Mouse (Mus musculus): Measurements from ENCODE around the gene Fam19a3. TPM values are rescaled to one million over a fixed set of nuclear protein-coding genes. Genes with fewer than 3 reads are reported as not detected.

Gene Fam19a3
- polyA plus RNA-seq, 1 experiment from 2014 or later, result 0.20 TPM

DNA sequence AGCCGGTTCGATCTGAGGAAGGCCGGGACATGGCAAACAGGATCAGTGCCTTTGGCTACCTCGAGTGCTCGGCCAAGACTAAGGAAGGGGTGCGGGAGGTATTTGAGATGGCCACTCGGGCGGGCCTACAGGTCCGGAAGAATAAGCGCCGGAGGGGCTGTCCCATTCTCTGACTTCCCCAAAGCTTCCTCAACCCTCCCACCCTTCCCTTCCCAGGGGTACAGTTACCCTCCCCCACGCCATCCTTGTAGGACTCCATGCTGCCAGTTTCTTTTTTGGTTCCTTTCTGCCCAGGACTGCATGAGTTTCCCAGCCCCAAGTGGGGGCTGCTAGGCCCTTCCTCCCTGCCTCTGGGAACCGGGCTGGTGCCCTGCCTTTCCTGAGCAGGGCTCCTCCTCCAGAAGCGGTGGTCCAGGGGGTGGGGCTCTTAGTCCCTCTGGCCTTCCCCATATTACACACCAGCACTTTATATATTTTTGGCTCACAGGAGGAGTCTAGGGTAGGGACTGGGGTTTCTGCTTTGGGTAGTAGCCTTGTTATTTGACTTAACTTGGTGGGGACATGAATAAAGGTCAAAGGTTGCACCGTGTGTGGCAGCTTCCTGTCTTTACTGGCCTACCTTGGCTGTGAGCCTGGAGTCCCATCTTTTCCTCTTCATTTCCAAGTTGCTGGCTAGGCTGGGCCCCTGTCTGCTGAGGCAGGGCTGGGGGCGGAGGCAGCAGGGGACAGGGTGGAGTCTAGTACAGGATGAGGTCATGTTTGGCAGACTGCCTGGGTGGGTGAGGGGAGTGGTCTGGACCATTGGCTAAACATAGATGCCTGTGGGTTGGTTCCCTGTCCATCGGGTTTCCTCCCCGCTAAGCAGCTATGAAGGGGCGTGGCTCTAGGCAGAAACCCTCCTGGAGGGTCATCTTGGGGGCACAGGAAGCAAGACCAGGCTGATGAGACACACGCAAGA is 12.5 kb upstream of the Fam19a3 start:
- H3K4me1 ChIP-seq (ENCODE audit: insufficient read depth, low read length), result peaks cover 68% of the 10 kb centered on the region
- peak; percentile 93 for ATAC-seq (ENCODE audit: low FRiP score, low TSS enrichment)
- WGBS, result 41% methylated on average over 20 of the region's 20 CpGs
- H3K27ac ChIP-seq (ENCODE audit: low read length), result peak overlapping the region; percentile 94
- peaks cover 46% of the 10 kb centered on the region for H3K36me3 ChIP-seq (ENCODE audit: insufficient read depth, low read length)
- H3K27me3 ChIP-seq (ENCODE audit: insufficient read depth, low read length), result no peaks in the 10 kb centered on the region
- H3K4me3 ChIP-seq (ENCODE audit: low read length), result no peak overlapping the region
- no peaks in the 10 kb centered on the region for H3K9me3 ChIP-seq (ENCODE audit: low read length)
- H3K9ac ChIP-seq (replicated peaks; ENCODE audit: low read length), result peak overlapping the region; percentile 53
- peak overlapping the region; percentile 21; the same call in 1 of the 2 replicates for H3K4me2 ChIP-seq (replicated peaks; ENCODE audit: low read depth, low read length)

DNA sequence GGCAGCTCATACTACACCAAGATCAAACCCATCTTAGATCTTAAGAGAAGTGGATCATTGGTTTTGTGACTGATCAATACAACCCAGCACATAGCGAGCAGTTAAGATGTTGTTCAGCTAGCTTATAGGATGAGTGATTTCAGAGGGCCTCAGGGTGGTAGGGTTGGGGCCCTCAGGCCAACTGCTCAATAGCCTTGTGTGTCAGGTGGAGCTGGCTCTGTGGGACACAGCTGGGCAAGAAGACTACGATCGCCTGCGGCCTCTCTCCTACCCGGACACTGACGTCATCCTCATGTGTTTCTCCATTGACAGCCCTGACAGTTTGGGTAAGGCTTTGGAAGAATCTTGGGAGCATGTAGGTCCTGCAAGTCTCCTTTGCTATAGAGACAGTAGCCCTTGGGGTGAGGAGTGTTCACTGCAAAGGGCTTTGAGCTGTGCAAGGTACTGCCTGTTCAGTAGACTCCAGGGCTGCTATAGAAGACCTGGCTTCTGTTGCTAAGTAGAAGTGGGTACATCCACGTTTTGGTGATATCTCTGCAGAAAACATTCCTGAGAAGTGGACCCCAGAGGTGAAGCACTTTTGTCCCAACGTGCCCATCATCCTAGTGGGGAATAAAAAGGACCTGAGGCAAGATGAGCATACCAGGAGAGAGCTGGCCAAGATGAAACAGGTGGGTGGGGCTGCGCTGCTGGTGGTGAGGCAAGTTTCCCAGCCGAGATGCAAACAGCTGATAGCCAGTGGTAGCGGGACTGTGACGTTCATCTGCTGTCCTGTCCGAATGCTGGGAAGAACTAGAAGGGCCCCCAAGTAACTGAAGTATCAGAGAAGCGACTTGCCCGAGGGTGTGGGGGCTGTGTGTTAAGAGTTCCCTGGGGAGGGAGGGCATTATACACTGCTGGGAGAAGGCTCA is 11.0 kb upstream of the Fam19a3 start:
- Histone ChIP-seq H3K36me3 (ENCODE audit: insufficient read depth, low read length) (peaks cover 38% of the 10 kb centered on the region), H3K27me3 (ENCODE audit: insufficient read depth, low read length) (no peaks in the 10 kb centered on the region), H3K4me1 (ENCODE audit: insufficient read depth, low read length) (peaks cover 74% of the 10 kb centered on the region), H3K9me3 (ENCODE audit: low read length) (no peaks in the 10 kb centered on the region), H3K9ac (replicated peaks; ENCODE audit: low read length) (no peak overlapping the region), H3K27ac (ENCODE audit: low read length) (peak overlapping the region; percentile 94; the same call in 1 of the 2 replicates), H3K4me3 (ENCODE audit: low read length) (no peak overlapping the region), H3K4me2 (replicated peaks; ENCODE audit: low read depth, low read length) (no peak overlapping the region)
- ATAC-seq (ENCODE audit: low FRiP score, low TSS enrichment), result no peak
- 66% methylated on average over 15 of the region's 15 CpGs for WGBS

DNA sequence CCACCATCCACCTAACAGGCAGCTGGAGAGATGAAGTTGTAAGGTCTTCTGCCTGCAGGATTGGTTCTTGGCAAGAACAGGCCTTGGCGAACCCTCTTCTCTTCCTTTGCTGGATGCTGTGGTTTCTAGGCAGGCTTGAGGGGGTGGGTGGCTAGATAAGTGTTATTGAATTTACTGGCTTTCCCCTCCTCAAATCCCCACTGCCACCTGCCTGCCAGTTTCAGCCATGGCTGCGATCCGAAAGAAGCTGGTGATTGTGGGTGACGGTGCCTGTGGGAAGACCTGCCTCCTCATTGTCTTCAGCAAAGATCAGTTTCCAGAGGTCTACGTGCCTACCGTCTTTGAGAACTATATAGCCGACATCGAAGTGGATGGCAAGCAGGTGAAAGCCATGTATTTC is 10.0 kb upstream of the Fam19a3 start:
- Histone ChIP-seq H3K36me3 (ENCODE audit: insufficient read depth, low read length) (peaks cover 29% of the 10 kb centered on the region), H3K4me1 (ENCODE audit: insufficient read depth, low read length) (peaks cover 74% of the 10 kb centered on the region), H3K4me3 (ENCODE audit: low read length) (no peak overlapping the region), H3K9me3 (ENCODE audit: low read length) (no peaks in the 10 kb centered on the region), H3K9ac (replicated peaks; ENCODE audit: low read length) (no peak overlapping the region), H3K4me2 (replicated peaks; ENCODE audit: low read depth, low read length) (no peak overlapping the region), H3K27me3 (ENCODE audit: insufficient read depth, low read length) (no peaks in the 10 kb centered on the region), H3K27ac (ENCODE audit: low read length) (no peak overlapping the region)
- no peak for ATAC-seq (ENCODE audit: low FRiP score, low TSS enrichment)
- WGBS, result 93% methylated on average over 8 of the region's 8 CpGs

DNA sequence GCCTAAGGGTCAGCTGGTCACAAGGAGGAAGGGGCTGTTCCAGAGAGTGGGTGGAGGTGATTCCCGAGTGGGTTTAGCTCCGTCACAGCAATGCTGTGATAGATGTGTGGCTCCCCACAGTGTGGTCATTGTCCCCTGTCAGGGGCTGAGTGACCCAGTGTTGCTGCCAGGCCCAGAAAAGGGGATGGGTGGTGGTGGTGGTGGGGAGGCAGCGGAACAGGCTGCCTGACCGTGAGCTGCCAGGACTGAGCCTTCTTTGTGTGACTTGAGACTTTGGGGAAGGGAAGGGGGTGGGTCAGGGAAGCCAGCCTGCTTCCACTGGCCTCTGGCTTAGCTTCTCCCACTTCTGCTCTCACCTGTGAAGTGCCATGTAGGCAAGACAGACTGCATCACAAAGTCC is 9.4 kb upstream of the Fam19a3 start:
- Histone ChIP-seq H3K36me3 (ENCODE audit: insufficient read depth, low read length) (peaks cover 26% of the 10 kb centered on the region), H3K4me2 (replicated peaks; ENCODE audit: low read depth, low read length) (peak overlapping the region; percentile 71), H3K9ac (replicated peaks; ENCODE audit: low read length) (peak overlapping the region; percentile 84), H3K9me3 (ENCODE audit: low read length) (no peaks in the 10 kb centered on the region), H3K27me3 (ENCODE audit: insufficient read depth, low read length) (no peaks in the 10 kb centered on the region), H3K4me3 (ENCODE audit: low read length) (peak overlapping the region; percentile 75), H3K27ac (ENCODE audit: low read length) (peak overlapping the region; percentile 85), H3K4me1 (ENCODE audit: insufficient read depth, low read length) (peaks cover 72% of the 10 kb centered on the region)
- 16% methylated on average over 4 of the region's 4 CpGs for WGBS
- no peak for ATAC-seq (ENCODE audit: low FRiP score, low TSS enrichment)

DNA sequence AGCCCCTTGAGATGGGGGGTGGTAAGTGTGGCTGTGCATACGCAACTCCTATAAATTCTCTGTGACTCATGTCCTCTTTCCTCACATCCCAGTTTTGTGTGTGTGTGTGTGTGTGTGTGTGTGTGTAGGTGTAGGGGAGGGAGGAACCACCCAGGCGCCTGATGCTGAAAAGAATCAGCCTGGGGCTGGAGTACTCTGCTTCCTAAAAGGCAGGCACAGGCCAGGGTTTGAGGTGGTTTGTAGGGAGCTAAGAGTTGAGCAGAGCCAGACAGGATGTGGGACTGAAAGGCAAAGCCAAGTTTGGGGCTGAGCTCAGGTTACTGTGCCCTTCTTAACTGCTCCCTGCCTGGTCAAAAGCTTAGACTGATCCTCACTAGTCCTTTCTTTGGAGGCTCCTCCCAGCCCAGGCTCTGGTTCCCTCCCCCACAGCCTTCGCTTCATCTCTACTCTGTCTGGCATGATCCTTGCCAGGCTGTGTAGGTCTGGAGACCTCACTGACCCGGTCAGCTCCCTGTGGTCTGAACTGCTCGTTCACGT is 8.8 kb upstream of the Fam19a3 start:
- 6% methylated on average over 6 of the region's 6 CpGs for WGBS
- peak overlapping the region; percentile 75 for H3K4me3 ChIP-seq (ENCODE audit: low read length)
- H3K9me3 ChIP-seq (ENCODE audit: low read length), result no peaks in the 10 kb centered on the region
- peak overlapping the region; percentile 84 for H3K9ac ChIP-seq (replicated peaks; ENCODE audit: low read length)
- ATAC-seq (ENCODE audit: low FRiP score, low TSS enrichment), result peak; percentile 8; the same call in 1 of the 2 replicates
- H3K4me2 ChIP-seq (replicated peaks; ENCODE audit: low read depth, low read length), result peak overlapping the region; percentile 71
- H3K27ac ChIP-seq (ENCODE audit: low read length), result peak overlapping the region; percentile 85
- no peaks in the 10 kb centered on the region for H3K27me3 ChIP-seq (ENCODE audit: insufficient read depth, low read length)
- peaks cover 23% of the 10 kb centered on the region for H3K36me3 ChIP-seq (ENCODE audit: insufficient read depth, low read length)
- H3K4me1 ChIP-seq (ENCODE audit: insufficient read depth, low read length), result peaks cover 67% of the 10 kb centered on the region

DNA sequence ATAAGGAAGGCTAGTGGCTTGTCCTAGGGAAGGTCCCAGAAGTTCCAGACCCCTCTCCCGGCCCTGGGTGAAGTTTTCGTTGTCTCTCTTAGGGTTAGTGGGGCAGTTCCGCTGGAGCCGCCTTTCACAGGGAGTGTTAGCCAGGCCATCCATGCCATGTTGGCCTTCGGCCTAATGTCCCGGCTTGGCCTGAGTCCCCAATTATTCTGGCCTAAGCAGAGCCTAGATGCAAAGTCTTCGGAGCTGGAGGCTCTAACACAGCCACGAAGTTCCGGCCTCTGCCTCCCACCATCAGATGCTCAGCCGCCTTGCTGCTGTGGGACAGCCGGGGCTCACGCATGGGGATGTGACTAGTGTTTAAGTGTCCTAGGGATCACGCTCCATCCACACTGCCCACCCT is 8.2 kb upstream of the Fam19a3 start:
- Histone ChIP-seq H3K9me3 (ENCODE audit: low read length) (no peaks in the 10 kb centered on the region), H3K36me3 (ENCODE audit: insufficient read depth, low read length) (peaks cover 20% of the 10 kb centered on the region), H3K27ac (ENCODE audit: low read length) (peak overlapping the region; percentile 85), H3K27me3 (ENCODE audit: insufficient read depth, low read length) (no peaks in the 10 kb centered on the region), H3K4me2 (replicated peaks; ENCODE audit: low read depth, low read length) (peak overlapping the region; percentile 71), H3K4me1 (ENCODE audit: insufficient read depth, low read length) (peaks cover 61% of the 10 kb centered on the region), H3K9ac (replicated peaks; ENCODE audit: low read length) (peak overlapping the region; percentile 84), H3K4me3 (ENCODE audit: low read length) (peak overlapping the region; percentile 75)
- 21% methylated on average over 13 of the region's 13 CpGs for WGBS
- no peak for ATAC-seq (ENCODE audit: low FRiP score, low TSS enrichment)

DNA sequence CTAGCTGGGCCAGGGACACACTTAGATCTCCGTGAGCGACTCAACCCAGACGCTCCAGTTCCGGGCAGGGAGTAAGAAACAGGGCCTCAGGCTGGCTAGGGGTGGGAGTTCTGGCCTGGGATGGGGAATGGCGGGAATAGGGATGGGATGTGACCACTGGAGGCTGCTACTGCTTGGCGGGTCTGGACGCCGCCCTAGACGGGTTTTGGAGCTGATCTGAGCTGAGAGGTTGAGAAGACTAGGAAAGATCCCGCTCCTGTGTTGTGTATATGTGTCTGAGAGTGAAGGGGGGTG is 7.6 kb upstream of the Fam19a3 start:
- Histone ChIP-seq H3K36me3 (ENCODE audit: insufficient read depth, low read length) (peaks cover 20% of the 10 kb centered on the region), H3K27me3 (ENCODE audit: insufficient read depth, low read length) (no peaks in the 10 kb centered on the region), H3K9me3 (ENCODE audit: low read length) (no peaks in the 10 kb centered on the region), H3K4me2 (replicated peaks; ENCODE audit: low read depth, low read length) (peak overlapping the region; percentile 71), H3K4me3 (ENCODE audit: low read length) (peak overlapping the region; percentile 75), H3K4me1 (ENCODE audit: insufficient read depth, low read length) (peaks cover 55% of the 10 kb centered on the region), H3K27ac (ENCODE audit: low read length) (peak overlapping the region; percentile 85), H3K9ac (replicated peaks; ENCODE audit: low read length) (peak overlapping the region; percentile 84)
- WGBS, result under 1% methylated on average over 10 of the region's 10 CpGs
- ATAC-seq (ENCODE audit: low FRiP score, low TSS enrichment), result peak; percentile 41; the same call in 1 of the 2 replicates

DNA sequence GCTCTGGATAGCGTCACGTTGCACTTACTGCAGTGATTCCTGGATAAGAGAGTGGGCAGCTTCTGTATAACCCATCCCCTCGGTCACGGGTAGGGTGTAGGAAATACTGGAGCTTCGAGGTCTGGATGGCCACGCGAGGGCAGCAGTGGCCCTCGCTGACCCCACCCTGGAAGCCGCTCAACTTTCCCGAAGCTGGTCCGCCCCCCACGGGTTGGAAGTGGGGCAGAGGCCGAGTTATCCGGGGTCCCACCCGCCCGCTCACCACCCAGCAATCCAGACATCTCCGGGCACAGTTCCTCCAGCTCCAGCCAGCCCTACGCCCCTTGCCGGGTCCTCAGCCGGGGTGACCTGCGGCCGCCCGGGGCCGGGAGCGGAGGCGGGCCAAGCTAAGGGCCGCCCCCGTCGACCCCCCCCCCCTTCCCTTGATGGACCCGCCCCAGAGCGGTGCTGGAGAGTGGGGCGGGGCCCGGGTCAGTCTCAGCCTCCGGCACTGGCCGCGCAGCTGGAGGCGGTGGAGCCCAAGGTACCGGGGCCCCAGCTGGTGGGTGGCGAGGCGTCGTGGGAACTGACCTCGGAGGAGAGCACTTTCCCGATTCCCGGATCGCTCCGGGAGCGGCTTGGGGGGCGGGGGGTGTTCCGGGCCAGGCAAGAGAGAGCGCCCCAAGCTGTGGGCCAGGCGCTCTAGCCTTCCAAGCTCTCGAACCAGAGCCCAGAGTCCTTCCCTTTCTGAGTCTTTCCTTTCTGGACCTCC is 7.1 kb upstream of the Fam19a3 start:
- peak overlapping the region; percentile 75 for H3K4me3 ChIP-seq (ENCODE audit: low read length)
- peaks cover 20% of the 10 kb centered on the region for H3K36me3 ChIP-seq (ENCODE audit: insufficient read depth, low read length)
- H3K27me3 ChIP-seq (ENCODE audit: insufficient read depth, low read length), result no peaks in the 10 kb centered on the region
- peak; percentile 93 for ATAC-seq (ENCODE audit: low FRiP score, low TSS enrichment)
- H3K4me2 ChIP-seq (replicated peaks; ENCODE audit: low read depth, low read length), result peak overlapping the region; percentile 71
- H3K9ac ChIP-seq (replicated peaks; ENCODE audit: low read length), result peak overlapping the region; percentile 84
- peaks cover 50% of the 10 kb centered on the region for H3K4me1 ChIP-seq (ENCODE audit: insufficient read depth, low read length)
- H3K27ac ChIP-seq (ENCODE audit: low read length), result peak overlapping the region; percentile 85
- no peaks in the 10 kb centered on the region for H3K9me3 ChIP-seq (ENCODE audit: low read length)
- WGBS, result under 1% methylated on average over 50 of the region's 52 CpGs

DNA sequence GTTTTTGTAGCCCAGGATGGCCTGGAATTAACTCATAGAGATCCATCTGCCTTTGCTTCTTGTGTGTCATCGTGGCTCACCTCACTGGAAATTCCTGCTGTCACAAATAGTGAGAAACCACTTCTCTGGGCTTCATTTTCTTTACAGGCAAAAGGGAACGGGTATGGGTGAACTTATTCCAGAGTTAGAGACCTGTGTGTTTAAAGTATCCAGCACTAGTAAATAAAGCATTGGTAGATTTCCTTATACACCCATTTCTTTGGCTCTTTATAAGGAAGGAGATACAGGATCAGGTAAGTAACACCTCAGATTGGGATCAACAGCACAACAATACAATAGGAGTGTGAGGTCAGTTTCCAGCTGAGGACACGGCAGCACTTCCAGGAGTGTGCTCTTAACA is 6.4 kb upstream of the Fam19a3 start, which contains the start of gene Rhoc:
Gene Rhoc (plus strand): TSS at position 301 of the 400 bp plus-strand sequence.
- Histone ChIP-seq H3K9me3 (ENCODE audit: low read length) (no peaks in the 10 kb centered on the region), H3K27ac (ENCODE audit: low read length) (peak within 1 kb of the TSS; percentile 85), H3K27me3 (ENCODE audit: insufficient read depth, low read length) (0 out of 2 replicates have a peak, but pooled peaks cover 3% of the 10 kb centered on the region), H3K36me3 (ENCODE audit: insufficient read depth, low read length) (peaks cover 14% of the 10 kb centered on the region), H3K4me2 (replicated peaks; ENCODE audit: low read depth, low read length) (peak within 1 kb of the TSS; percentile 71), H3K4me3 (ENCODE audit: low read length) (peak within 1 kb of the TSS; percentile 75), H3K9ac (replicated peaks; ENCODE audit: low read length) (peak within 1 kb of the TSS; percentile 84), H3K4me1 (ENCODE audit: insufficient read depth, low read length) (peaks cover 43% of the 10 kb centered on the region)
- ATAC-seq (ENCODE audit: low FRiP score, low TSS enrichment), result no peak
- 25% methylated on average over 3 of the region's 3 CpGs for WGBS
